Mouse (Mus musculus) embryo, embryonic 11.5 days (tissue): Measurements from ENCODE around the gene Dap.

Experiments used
- DNase-seq: peaks from one replicate; pipeline ENCODE4 v3.0.0-alpha.2; 2012; ENCODE audit warnings: low read depth, low spot score

The Dap gene

GRCm38 (mm10) chr15:31261094-31261493 lies 37.0 kb downstream of the Dap start:
- DNase-seq = no peak

GRCm38 (mm10) chr15:31262361-31262760 lies 38.2 kb downstream of the Dap start:
- DNase-seq = no peak

- peak; percentile 65 for DNase-seq
Observed at GRCm38 (mm10) chr15:31264827-31265226, 40.7 kb downstream of the Dap start.

GRCm38 (mm10) chr15:31265404-31265803 lies 41.3 kb downstream of the Dap start:
- no peak for DNase-seq

- DNase-seq = no peak
Observed at GRCm38 (mm10) chr15:31265845-31266244, 41.7 kb downstream of the Dap start.

GRCm38 (mm10) chr15:31268148-31268547 lies 44.0 kb downstream of the Dap start:
- DNase-seq = no peak

GRCm38 (mm10) chr15:31269558-31269957 lies 45.4 kb downstream of the Dap start:
- DNase-seq = no peak

- DNase-seq = no peak
Observed at GRCm38 (mm10) chr15:31272695-31273094, 48.6 kb downstream of the Dap start.

GRCm38 (mm10) chr15:31273509-31273908 lies 49.4 kb downstream of the Dap start:
- no peak for DNase-seq

GRCm38 (mm10) chr15:31278090-31278489 lies 54.0 kb downstream of the Dap start:
- no peak for DNase-seq

- no peak for DNase-seq
Observed at GRCm38 (mm10) chr15:31279120-31279519, 55.0 kb downstream of the Dap start.

GRCm38 (mm10) chr15:31279577-31280004 lies 55.5 kb downstream of the Dap start:
- DNase-seq = no peak

GRCm38 (mm10) chr15:31280059-31280458 lies 55.9 kb downstream of the Dap start:
- no peak for DNase-seq

- DNase-seq = no peak
Observed at GRCm38 (mm10) chr15:31280683-31281082, 56.6 kb downstream of the Dap start.

- DNase-seq = no peak
Observed at GRCm38 (mm10) chr15:31281830-31282229, 57.7 kb downstream of the Dap start.

GRCm38 (mm10) chr15:31282353-31282752 lies 58.2 kb downstream of the Dap start:
- DNase-seq = no peak

GRCm38 (mm10) chr15:31284142-31284541 lies 60.0 kb downstream of the Dap start:
- no peak for DNase-seq

GRCm38 (mm10) chr15:31284922-31285631 lies 61.0 kb downstream of the Dap start:
- DNase-seq = no peak

- DNase-seq = no peak
Observed at GRCm38 (mm10) chr15:31285695-31286094, 61.6 kb downstream of the Dap start.

- DNase-seq = no peak
Observed at GRCm38 (mm10) chr15:31292627-31293026, 68.5 kb downstream of the Dap start.

- DNase-seq = no peak
Observed at GRCm38 (mm10) chr15:31294311-31294710, 70.2 kb downstream of the Dap start.

GRCm38 (mm10) chr15:31296882-31297776 lies 73.0 kb downstream of the Dap start:
- no peak for DNase-seq

GRCm38 (mm10) chr15:31297777-31298137 lies 73.6 kb downstream of the Dap start:
- no peak for DNase-seq
